27 mouse cellular contexts compared by ENCODE assay signal in the genomic region with DNA sequence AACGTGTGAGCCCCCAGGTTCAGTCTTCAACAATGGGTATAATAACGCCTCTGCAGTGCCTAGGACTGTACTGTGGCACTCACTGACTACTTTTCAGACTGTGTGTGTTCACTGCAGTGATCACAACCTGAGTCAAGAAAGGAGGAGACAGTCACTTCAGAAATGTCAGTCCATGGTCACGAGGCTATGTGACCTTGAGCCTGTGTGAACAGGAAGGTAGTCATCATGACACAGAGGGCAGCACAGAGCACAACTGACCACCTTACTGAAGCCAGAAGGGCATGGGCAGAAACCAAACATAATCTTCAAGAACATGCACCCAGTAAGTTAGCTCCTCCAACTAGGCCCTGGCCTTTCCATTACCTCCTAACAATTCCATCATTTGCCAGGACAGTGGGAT. TPM values are rescaled to one million over a fixed set of nuclear protein-coding genes. Genes with fewer than 3 reads are reported as not detected.
DNase-seq lines count a peak whose midpoint lies in the region; ATAC-seq lines count a peak whose summit lies in the region.
"Had no signal": no experiment of that assay in that cellular context is flagged by ENCODE, and none has a peak within 500 bp of the region (broad histone marks: within the 10 kb centered on the region; RNA-seq: fewer than 3 reads in every experiment).

No protein-coding gene starts in this region.

- no peak overlapping the region for H3K4me3 ChIP-seq in hindbrain, embryonic 16.5 days (ENCODE audit: low read length)
- H3K4me3 ChIP-seq: embryonic facial prominence, embryonic 13.5 days; embryonic facial prominence, embryonic 15.5 days; erythroblast, embryonic 14.5 days; forebrain, embryonic 10.5 days; forebrain, embryonic 12.5 days had no signal

- no peak for ATAC-seq in hindbrain, embryonic 16.5 days
- ATAC-seq: activated CD4-positive, CD25-positive, alpha-beta regulatory T cell, adult 4 months; CD4-positive, CD25-positive, alpha-beta regulatory T cell, adult 4 months; forebrain, embryonic 14.5 days; forebrain, embryonic 16.5 days; Patski had no signal

- H3K9me3 ChIP-seq in hindbrain, embryonic 16.5 days (ENCODE audit: control insufficient read depth, low read length): no peaks in the 10 kb centered on the region
- H3K9me3 ChIP-seq: embryonic facial prominence, embryonic 13.5 days; embryonic facial prominence, embryonic 15.5 days; forebrain, embryonic 10.5 days; forebrain, embryonic 12.5 days; G1E had no signal

- H3K27me3 ChIP-seq in hindbrain, embryonic 16.5 days (replicated peaks; ENCODE audit: control insufficient read depth, insufficient read depth, low read length): no peaks in the 10 kb centered on the region
- H3K27me3 ChIP-seq: CH12.LX; embryonic facial prominence, embryonic 13.5 days; embryonic facial prominence, embryonic 15.5 days; forebrain, embryonic 12.5 days had no signal

- WGBS in hindbrain, embryonic 16.5 days: 65% methylated on average over 3 of the region's 3 CpGs

- DNase-seq in adrenal gland, adult 2 months: peak; percentile 69
- no peak for DNase-seq in adrenal gland, postnatal 4 days (ENCODE audit: low spot score in 2 of 2)
- peak; percentile 83 for DNase-seq in 416B (ENCODE audit: low read depth)
- peak; percentile 27 for DNase-seq in adrenal gland, adult 8-10 months
- peak; percentile 18 for DNase-seq in adrenal gland, postnatal 25 days
- DNase-seq in frontal cortex, postnatal 36 days (ENCODE audit: low spot score in 2 of 2): no peak
- DNase-seq in right cerebral cortex, postnatal 4 days: no peak
- DNase-seq: B cell, adult 2 months; cerebellum, adult 11-12 months; cerebellum, adult 2 months; cerebellum, adult 9-10 months; cerebellum, postnatal 10 days; cerebellum, postnatal 36 days; embryo, embryonic 11 days had no signal

- peaks cover 3% of the 10 kb centered on the region for H3K4me1 ChIP-seq in hindbrain, embryonic 16.5 days (ENCODE audit: control insufficient read depth, insufficient read depth, low read depth, low read length)
- H3K4me1 ChIP-seq: embryonic facial prominence, embryonic 13.5 days had no signal

- no peak overlapping the region for H3K9ac ChIP-seq in hindbrain, embryonic 16.5 days (ENCODE audit: low read depth, low read length)
- H3K9ac ChIP-seq: embryonic facial prominence, embryonic 13.5 days; embryonic facial prominence, embryonic 15.5 days; forebrain, embryonic 12.5 days had no signal

- no peaks in the 10 kb centered on the region for H3K36me3 ChIP-seq in hindbrain, embryonic 16.5 days (ENCODE audit: control insufficient read depth, insufficient read depth, low read length)
- H3K36me3 ChIP-seq: embryonic facial prominence, embryonic 13.5 days; embryonic facial prominence, embryonic 15.5 days; forebrain, embryonic 10.5 days; forebrain, embryonic 12.5 days; G1E had no signal

- H3K4me2 ChIP-seq in hindbrain, embryonic 16.5 days (ENCODE audit: low read length): no peak overlapping the region
- H3K4me2 ChIP-seq: embryonic facial prominence, embryonic 13.5 days; embryonic facial prominence, embryonic 15.5 days; forebrain, embryonic 12.5 days had no signal

- H3K27ac ChIP-seq in hindbrain, embryonic 16.5 days (ENCODE audit: low read depth, low read length): no peak overlapping the region
- H3K27ac ChIP-seq: embryonic facial prominence, embryonic 13.5 days; embryonic facial prominence, embryonic 15.5 days; forebrain, embryonic 10.5 days; forebrain, embryonic 12.5 days had no signal

RNA-seq across cellular contexts. Expression of gene Idi1, which starts 3.7 kb away (rescaled TPM):
- total RNA-seq in adrenal gland, adult 2 months (2021): 100 to 1,000 TPM in 1 of 2 experiments, 10 to 100 TPM in 1; 70.8 to 157 TPM
- polyA plus RNA-seq in adrenal gland, adult 2 months (2012; rRNA removed): 7.1 and 10.4 TPM in 2 replicates
- total RNA-seq in adrenal gland, postnatal 4 days (2021): 10 to 100 TPM; 20.4 to 20.5 TPM
- total RNA-seq in adrenal gland, adult 8-10 months (2022): 10 to 100 TPM; 38.3 to 87.2 (median 74.2) TPM
- 258 and 343 TPM in 2 replicates for total RNA-seq in adrenal gland, postnatal 25 days (2021)
- 104 and 118 TPM in 2 replicates for polyA plus RNA-seq in hindbrain, embryonic 16.5 days (2015; fragmentation: Nextera tagmentation; extraction: Ambion mirVana)

RNA-seq across cellular contexts. Expression of gene Wdr37, which starts 9.9 kb away (rescaled TPM):
- 10 to 100 TPM; 34.4 to 46.4 TPM for total RNA-seq in adrenal gland, adult 2 months (2021)
- polyA plus RNA-seq in adrenal gland, adult 2 months (2012; rRNA removed): 5.8 and 7.7 TPM in 2 replicates
- 10 to 100 TPM; 41.3 to 44.0 TPM for total RNA-seq in adrenal gland, postnatal 4 days (2021)
- total RNA-seq in adrenal gland, adult 8-10 months (2022): 10 to 100 TPM; 44.7 to 54.1 (median 49.6) TPM
- total RNA-seq in adrenal gland, postnatal 25 days (2021): 43.0 and 51.0 TPM in 2 replicates
- polyA plus RNA-seq in hindbrain, embryonic 16.5 days (2015; fragmentation: Nextera tagmentation; extraction: Ambion mirVana): 50.7 and 55.6 TPM in 2 replicates

Comparison
In these comparisons a context has a peak if more than half of its experiments do, and no peak if none do; other contexts are left out.
1. DNase-seq: peak in adrenal gland, adult 2 months (single experiment), 416B (single experiment), adrenal gland, adult 8-10 months (single experiment) and adrenal gland, postnatal 25 days (single experiment); none in adrenal gland, postnatal 4 days (0 of 2), frontal cortex, postnatal 36 days (0 of 2) and right cerebral cortex, postnatal 4 days (single experiment).